Mouse (Mus musculus): Measurements from ENCODE around the gene Dcakd.
A peak's percentile ranks its signal among the peaks of the same experiment; 100 is the strongest.

The Dcakd gene

DNA sequence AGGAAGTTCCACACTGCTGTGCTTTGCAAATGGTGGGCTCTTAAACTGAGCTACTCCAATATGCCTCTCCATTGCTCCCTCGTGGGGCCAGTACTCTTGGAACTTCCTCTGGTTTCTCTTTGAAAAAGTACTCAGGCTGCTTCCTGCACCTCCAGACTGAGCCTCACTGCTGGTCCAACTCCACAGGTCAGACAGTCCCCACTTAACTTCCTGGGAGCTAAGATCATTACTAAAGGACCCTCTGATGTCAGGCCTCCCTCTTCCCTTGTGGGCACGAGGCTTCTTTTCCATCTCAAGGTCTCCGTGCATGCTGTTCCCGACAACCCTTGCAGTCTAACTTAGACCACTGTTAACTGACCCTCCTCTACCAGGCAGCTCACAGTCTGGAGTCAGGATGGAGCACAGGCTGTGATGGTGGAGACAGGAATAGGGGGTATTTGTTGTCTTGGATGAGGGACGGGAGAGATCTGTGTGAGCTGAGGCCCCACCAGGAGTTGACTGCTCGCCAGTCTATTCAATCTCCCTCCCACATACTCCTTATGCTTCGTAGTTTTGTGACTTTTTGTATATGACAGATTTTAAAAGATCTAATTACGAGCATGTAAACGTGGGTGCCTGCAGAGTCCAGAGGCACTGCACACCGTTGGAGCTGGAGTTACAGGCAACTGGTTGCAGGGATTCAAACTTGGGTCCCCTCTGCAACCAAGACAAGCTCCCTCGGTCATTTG is 22.7 kb downstream of the Dcakd start:
- no peak for DNase-seq (ENCODE audit: low spot score in 2 of 2)

DNA sequence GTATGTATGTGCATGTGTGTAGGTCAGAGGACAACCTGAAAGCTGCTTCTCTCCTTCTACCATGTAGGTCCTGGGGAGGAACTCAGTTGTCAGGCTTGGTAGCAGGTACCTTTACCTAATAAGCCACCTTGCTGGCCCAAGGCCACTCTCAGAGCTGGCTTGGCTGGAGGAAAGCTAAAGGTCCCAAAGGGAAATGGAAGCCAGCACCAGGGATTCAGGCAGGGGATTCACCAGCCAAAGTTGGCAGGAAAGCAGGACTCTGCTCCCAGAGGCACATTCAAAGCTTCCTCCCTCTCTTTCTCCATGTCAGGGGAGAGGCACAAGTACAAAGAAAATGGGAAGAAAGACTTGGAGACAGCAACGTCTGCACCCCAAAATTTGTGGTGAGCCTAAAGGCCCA is 23.3 kb downstream of the Dcakd start:
- DNase-seq (ENCODE audit: low spot score in 2 of 2), result no peak

DNA sequence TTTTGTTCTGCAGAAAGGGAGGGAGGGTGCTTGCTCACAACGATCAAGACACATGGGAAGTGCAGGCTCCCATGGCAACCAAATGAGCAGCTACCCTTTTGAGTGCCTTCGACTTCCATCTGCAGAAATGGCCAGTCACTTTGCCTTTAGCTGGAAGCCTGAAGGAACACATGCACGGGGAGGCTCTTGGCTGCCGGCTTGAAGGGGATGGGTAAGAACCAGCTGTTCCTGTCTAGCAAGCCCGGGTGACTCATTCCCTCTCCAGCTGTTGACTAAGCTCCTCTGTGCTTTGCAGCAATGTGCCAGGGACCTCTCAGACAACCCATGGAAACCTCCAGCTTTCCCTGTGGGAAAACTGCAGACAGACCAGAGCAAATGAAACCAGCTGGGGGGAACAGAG is 24.9 kb downstream of the Dcakd start:
- peak; percentile 77 to 84 for DNase-seq (ENCODE audit: low spot score in 2 of 2)

DNA sequence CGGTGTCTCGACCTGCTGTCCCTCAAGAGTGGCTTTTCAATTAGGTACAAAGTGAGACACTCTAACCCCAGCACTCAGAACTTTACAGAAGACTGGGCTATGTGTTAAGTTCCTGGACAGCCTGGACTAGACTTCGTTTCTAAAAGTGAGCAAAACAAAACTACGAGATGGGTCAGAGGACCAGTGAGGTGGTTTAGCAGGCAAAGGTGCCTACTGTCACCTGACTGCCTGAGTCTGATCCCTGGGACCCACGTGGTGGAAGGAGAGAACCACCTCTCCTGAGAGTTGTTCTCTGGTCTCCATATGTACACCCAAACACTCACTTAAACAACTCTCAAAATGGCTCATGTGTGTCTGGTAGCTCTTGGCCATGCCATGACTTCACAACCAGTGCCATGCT is 27.1 kb downstream of the Dcakd start:
- DNase-seq (ENCODE audit: low spot score in 2 of 2), result no peak

DNA sequence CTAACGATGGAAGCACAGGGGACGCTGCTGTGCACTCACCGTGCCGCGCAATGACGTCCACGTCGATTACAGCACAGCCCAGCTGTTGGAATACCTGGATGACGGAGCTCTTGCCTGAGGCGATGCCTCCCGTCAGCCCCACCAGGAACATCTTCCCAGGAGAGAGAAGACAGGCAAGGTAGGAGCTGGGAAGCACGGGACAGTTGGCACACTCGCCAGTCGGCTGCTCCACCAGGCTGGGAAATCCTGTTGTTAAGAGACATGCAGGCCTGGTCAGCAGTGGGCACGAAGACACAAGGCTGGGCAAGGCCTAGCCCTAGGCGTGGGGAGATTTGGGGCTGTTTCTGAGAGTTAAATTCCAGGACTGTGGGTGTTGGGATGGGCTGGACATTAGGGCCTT is 28.0 kb downstream of the Dcakd start:
- no peak for DNase-seq (ENCODE audit: low spot score in 2 of 2)

DNA sequence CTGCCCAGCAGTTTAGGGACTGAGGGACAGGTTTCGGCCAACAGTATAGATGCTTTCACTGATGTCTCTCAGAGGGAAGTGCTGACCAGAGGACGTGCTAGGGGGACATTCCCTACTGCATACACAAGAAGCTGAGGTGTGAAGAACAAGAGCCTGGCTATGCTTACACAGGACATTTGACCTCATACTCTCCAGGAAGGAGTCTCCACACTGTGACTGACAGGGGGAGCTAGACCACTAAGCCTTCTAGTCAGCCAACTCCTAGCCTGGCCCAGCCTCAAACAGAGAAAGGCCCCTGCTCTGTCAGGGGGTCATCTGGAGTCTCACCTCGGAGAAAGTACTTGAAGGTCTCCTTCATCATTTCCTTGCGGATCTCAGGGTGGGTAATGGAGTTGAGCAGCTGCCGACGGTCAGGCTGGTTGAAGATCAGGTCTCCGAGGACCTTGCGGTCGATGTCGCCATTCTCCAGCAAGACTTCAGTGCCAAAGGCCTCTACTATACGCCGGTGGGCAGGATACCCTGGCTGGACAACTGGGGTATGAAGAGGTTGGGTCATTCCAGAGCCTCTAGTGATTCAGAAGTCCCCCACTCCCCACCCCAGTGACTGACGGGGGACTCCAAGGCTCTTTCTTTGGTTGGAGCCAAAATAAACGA is 28.7 kb downstream of the Dcakd start:
- no peak for DNase-seq (ENCODE audit: low spot score in 2 of 2)

DNA sequence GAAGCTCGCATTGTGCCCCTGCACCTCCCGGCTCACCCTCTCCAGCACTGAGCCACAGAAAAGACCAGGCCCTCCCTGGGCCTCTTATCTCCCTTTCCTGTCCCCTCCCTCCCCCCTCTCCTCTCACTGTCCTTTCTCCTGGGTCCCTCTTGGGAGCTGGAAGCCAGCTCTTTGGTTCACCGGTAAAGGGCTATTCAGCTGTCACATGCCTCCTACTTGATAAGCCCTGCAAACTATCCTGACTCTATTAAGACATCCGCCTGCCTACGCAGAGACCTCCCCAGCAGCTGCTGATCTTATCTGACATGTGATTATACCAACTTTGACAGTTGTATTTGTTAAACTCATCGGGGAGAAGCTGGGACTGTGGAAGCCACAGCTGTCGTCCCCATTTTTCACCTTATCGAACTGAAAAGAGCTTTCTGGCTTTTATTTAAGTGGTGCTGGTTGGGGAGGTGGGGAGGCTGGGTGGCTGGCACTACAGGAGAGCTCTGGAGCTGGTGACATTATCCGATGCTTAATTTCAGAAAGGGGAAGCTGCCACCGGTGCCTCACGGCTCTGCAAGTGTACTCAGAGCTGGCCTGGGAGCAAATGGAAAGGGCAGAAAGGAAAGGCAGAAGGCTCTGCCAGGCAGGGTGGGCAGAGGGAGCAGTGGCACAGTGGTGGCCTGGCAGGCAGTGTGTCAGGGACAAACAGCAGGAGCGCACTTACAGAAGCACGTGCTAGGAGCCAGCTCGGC is 29.4 kb downstream of the Dcakd start:
- DNase-seq (ENCODE audit: low spot score in 2 of 2), result no peak

DNA sequence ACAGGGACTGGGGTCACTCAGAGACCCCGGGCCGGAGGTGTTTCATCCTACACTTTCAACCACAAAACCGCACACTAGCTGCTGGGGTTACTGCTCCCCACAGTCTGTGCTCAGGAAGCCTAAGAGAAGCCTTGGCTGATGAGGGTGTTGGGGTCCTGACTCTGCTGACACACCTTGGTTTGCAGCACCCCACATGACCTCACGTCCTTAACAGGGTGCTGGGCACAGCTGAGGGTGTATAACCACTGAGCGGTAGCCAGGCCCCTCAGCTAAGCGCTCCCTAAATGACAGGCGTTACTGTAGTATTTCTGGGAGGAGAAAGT is 29.9 kb downstream of the Dcakd start:
- DNase-seq (ENCODE audit: low spot score in 2 of 2), result no peak

DNA sequence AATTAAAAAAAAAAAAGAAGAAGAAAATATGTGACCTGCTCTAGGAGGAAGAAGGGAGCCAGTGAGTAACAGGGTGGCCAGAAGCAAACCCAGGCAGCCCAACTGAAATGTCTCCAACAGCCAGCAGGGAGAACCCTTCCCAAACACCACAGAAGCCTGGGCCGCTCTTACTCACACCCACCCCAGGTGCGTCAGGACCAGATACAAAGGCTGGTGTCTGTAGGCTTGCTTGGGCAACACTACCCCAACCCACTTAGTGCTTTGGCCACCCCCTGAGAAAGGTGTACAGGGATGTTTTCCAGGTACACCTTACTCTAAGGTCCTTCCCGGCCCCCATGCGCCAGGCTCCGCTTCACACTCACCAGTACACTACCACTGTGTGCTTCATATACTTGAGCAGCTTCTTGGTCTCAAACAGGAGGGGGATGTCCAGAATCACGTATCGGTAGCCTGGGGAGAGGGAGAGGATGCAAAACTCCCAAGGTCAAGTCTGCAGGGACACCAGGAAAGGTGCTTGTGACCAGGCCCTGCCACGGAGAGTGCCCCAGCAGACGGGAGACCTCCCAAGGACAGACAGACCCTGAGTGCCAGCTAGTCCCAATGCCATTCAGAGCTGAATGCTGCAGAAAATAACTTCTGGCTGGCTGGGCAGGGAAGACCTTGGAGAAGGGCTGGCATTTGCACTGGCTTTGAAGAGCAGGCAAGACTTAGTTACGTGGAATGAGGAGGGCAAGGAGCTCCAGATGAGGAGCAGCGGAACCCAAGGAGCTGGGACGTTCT is 31.0 kb downstream of the Dcakd start:
- no peak for DNase-seq (ENCODE audit: low spot score in 2 of 2)

DNA sequence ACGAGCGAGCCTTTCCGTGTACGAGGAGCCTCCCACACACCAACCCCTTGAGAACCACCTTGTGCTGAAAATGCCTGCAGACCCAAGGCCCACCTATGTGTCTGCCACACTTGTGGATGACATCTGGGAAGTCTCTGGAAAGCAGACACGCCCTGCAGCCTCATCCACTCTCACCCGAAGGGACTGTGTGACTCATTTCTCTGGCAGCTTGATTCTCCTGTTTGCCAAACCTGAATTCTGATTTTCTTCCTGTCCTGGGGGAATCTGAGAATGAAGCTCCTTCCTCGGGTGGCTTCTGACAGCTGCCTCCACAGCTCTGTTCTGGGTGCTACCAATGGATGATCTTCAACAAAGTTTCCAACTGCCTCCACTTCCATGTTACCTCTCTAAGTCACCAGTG is 31.7 kb downstream of the Dcakd start:
- peak in 1 of 2 experiments; percentile 33 for DNase-seq (ENCODE audit: low spot score in 2 of 2)

DNA sequence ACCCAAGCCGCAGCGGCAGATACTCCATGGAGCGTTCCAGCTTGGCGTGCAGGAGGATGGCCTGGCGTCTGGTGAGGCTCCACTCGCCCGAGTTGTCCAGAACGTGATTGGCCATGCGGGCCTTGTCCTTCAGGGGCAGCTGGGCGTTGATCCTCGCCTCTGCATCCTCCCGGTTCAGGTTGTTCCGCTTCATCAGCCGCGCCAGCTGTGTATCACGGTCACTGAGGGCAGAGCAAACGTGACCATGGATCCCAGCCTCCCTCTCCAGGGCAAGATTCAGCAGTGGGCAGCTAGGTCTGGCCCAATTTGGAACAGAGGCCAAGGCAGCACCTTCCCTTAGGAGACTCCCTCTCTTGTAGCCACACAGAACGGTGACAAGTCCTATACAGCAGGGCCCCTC is 33.2 kb downstream of the Dcakd start:
- no peak for DNase-seq (ENCODE audit: low spot score in 2 of 2)

DNA sequence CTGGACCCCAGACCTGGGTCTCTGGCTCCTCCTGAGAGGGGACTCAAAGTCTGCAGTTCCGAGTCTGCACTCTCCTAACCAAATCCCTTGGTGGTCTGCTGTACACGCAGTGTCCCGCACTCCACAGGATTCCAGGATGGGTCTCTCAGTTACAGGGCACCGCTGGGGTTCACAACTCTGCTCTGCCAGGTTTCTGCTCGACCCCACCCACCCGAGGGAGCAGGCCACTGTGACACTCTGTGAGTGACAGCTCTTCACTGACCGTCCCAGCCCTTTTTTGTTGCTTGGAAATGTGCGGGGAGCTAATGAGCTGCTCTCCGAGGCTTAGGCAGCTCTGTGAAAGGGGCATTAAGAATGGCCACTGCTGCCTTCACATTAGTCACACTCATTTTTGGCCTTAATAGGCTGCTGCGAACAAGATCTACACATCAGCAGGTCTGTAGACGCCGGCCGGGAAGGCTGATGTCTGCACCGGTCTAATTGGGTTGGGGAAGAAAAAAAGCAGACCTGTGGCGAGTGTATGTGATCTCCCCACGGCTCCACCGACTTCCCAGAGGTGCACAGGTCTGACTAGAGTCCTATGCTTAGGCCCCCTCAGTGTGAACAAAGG is 34.6 kb downstream of the Dcakd start:
- DNase-seq (ENCODE audit: low spot score in 2 of 2), result no peak

DNA sequence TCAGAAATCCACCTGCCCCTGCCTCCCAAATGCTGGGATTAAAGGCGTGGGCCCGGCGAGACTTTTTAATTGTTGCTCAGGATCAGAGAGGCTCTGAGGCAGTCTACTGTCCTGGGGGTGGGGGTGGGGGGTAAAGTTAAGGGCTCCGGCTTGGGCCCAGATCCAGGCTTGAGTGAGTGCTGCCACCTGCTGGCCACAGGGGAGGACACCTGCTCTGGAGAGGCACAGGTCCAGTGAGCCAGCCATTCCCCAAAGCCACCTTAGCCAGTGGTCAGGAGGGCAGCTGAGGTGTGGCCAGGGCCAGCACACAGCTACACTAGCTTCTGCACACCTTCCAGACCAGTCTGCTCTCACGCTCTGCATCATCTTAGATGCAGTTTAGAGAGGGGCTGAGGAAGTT is 35.2 kb downstream of the Dcakd start:
- peak; percentile 59 to 68 for DNase-seq (ENCODE audit: low spot score in 2 of 2)

DNA sequence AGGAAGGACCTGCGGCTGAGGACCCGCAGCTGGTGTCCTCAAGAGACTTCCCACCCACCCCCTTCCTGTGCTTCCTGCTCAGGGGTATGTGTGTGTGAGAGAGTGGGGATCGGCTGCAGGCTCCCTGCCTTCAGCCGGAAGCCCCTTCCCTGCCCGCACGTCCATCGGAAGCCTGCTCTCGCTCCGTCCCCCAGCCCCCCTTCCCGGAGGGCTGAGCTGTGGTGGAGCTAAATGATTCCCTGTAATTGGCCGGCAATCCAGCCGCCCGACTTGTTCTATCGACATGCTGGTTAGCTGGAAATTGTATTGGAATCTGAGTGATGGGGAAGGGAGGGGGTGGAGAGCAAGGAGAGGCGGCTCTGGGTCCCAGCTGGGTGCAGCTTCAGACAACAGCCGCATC is 36.5 kb downstream of the Dcakd start:
- no peak for DNase-seq (ENCODE audit: low spot score in 2 of 2)

DNA sequence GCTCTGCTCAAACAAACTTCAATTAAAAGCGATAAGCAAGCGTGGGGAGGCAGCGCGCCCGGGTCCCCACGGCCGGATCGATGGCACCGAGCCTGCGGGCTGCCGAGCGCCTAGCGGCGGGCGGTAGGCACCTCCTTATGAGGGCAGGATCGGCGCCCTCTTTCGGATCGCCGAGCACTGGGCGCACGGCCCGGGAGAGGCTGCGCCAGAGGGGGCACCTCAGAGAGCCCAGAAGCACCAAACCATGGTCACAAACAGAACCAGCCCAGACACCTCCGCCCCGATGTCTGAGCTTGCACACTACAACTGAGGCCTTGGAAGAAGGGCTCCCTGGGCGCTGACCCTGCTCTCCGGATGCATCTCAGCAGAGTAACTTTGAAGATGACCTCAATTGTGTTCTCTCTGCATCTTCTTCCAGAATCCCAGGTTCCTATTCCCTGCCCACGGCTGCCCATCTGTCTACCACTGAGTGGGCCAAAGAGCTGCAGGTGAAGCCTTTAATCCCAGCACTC is 37.9 kb downstream of the Dcakd start:
- DNase-seq (ENCODE audit: low spot score in 2 of 2), result peak in 1 of 2 experiments; percentile 54

DNA sequence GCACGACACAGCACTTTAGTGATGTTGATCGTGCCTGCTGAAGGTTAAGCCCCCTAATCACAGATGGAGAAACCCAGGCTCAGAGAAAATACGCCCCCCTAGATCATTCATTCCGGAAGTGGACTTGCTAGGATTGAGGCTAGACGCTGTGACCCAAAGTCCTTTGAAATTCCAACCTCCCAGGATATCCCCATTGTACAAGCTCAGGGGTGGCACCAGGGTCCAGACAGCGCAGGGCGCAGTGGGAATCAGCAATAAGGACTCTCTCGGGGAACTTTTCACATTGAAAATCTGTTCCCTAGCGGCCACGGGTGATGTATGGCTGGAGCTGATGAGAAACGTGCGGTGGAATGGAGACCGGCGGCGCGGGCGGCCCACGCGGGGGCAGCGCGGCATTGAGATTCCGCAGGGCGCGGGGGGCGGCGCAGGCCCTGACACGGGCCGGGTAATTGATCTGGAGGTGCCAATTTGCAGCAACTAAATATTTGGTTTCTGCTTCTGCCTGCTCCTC is 38.4 kb downstream of the Dcakd start:
- no peak for DNase-seq (ENCODE audit: low spot score in 2 of 2)

DNA sequence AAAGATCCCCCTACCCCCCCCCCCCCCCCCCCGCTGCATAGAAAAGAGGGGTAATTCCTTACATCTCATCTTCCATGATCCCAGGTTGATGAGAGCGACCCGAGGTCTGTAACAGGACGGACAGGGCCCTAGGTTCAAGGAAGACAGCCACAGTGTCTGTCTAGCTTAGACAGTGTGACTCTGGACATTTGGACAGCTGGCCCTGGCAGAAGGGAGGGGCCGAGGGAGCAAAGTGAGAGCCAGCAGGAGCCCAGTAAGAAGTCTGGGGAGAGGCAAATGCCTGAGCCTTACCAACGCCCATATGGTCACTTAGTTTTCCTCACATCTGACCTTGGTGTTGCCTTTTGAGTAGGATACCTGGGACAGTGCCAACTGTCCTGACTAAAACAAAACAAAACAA is 43.0 kb downstream of the Dcakd start:
- DNase-seq (ENCODE audit: low spot score in 2 of 2), result no peak

DNA sequence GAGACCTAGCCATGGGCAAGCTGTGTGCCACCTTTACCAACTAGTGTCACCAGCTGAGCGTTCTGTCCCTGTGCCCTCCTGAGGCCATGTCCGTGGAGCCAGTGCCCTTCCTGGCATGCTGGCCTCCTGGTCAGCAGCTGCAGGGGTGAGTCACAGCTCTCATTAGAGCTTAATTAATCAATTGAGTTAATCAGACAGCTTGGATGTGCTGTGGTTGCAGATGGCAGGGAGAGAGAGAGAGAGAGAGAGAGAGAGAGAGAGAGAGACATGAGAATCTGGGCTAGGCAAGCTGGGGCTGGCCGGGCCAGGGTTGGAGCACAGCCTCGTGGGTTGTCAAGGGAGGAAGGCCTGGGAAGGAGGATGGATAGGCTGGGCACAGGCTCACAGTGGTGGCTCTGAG is 43.5 kb downstream of the Dcakd start:
- DNase-seq (ENCODE audit: low spot score in 2 of 2), result no peak

DNA sequence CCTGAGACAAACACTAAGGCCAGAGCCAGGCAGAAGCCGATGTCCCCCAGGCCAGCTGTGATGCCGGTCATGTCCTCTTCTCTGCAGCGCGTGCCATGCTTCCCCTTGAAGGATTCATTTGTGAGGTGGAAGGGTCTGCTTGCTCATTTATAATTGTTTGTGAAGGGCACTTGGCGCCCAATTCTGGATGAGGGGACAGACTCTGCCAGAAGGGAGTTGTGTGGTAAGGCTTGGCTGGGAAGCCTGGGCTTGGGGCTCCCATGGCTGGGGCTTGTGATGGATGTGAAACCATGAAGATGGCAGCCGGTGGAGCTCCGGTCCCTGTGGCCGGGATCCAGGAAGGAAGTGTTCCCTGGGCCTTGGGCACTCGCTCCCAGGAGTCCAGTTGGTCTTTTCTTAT is 44.0 kb downstream of the Dcakd start:
- no peak for DNase-seq (ENCODE audit: low spot score in 2 of 2)

DNA sequence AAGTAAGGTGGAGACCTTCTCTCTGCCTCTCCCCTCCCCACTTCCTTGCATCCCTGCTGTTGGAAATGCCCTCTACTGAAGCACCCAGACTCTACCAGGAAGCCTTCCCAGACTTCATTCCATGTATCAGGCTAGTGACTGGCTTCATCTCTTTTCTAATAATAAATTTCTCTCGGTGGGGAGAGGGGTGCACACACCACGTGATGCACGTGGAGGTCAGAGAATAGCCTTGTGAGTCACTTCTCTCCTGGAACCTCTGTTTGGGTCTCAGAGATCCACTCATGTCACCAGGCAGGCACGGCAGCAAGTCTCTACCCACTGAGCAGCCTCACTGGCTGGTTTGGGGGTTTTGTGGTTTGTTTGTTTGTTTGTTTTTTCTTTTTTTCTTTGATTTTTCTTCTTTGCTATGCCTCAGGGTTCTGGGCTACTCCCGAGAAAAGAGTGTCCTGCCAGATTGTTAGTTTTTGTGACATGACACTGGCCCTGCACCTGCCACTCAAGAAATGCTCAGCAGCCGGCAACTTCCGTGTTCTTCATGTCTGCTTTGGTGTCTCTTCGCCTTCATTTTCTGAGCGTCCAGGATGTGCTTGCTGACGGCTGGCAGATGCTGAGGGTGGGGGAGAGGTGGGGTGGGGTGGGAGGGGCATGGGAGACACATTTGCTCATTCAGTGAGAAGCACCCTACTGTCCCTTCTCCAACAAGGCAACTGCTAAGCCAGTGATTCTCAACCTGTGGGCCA is 46.8 kb downstream of the Dcakd start:
- no peak for DNase-seq (ENCODE audit: low spot score in 2 of 2)

Measured in frontal cortex, postnatal 36 days (tissue).